Mouse (Mus musculus) 416B (cell line): Measurements from ENCODE around the gene Timp3.

Experiments used
- DNase-seq: peaks from one replicate; pipeline ENCODE4 v3.0.0; 2011; ENCODE audit warnings: low read depth

Gene Timp3

DNA sequence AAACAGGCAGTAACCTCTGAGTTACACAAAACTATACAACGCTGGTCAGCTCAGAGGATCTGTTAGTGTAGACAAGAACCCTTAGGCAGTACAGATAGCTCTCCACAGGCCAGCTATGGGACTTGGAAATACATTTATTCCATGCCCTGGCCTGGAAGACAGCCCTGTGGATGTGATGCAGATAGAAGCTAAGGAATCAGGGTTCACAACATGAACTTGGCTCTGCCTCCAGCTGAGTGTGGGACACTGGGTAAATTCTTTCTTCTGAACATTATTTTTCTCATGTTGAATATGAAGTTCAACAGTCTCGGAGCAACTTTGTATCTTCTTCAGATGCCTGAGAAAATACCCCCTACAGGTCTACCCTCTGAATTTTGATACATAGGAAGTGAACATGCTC lies 2.9 kb upstream of the Timp3 start:
- DNase-seq, result no peak

DNA sequence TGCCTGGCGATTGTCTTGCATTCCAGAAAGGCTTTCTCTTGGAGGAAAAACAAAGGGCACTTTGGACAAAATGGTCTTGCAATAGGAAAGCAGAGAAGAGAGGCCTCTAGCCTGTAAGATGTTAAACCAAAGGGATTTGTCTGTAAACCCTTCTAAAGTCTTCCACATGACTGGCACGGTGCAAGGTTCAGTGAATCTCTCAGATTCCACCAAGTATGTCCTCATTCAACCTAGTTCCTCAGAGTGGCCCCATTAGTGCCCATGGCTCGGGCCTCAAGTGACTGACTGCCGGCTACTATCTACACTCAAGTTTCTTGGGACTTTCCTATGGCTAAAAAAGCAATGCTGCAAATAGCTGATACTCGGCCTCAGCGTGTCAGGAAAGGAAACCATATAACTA lies 1.8 kb upstream of the Timp3 start:
- no peak for DNase-seq

GRCm38 (mm10) chr10:86299795-86300194 lies 377 bp upstream of the Timp3 start:
- DNase-seq, result no peak

DNA sequence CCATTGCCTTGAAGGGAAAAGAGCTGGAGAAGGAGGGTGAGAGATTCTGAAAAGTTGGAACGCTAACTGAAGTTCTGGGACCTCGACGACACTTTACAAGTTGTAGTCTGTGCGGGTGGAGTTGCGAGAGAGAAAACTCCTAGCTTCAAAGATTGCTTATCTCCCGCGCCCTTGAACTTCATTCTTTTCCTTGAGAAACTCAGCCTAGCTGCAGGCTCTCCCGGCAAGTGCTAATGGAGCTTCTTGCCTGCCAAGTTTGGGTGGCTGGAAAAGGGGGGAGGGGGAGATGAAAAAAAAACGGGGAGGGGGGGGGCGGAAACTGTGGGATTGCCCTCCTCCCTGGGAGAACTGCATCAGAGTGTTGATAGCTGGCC lies 932 bp downstream of the Timp3 start:
- DNase-seq, result no peak

GRCm38 (mm10) chr10:86301593-86302317 lies 1.6 kb downstream of the Timp3 start:
- no peak for DNase-seq

- no peak for DNase-seq
These were observed 2.1 kb downstream of the Timp3 start for GRCm38 (mm10) chr10:86302318-86302648.

GRCm38 (mm10) chr10:86302761-86303494 lies 2.8 kb downstream of the Timp3 start:
- peak; percentile 59 for DNase-seq

GRCm38 (mm10) chr10:86303495-86303876 lies 3.3 kb downstream of the Timp3 start:
- DNase-seq, result no peak

- no peak for DNase-seq
These were observed 4.4 kb downstream of the Timp3 start for GRCm38 (mm10) chr10:86304583-86304982.

DNA sequence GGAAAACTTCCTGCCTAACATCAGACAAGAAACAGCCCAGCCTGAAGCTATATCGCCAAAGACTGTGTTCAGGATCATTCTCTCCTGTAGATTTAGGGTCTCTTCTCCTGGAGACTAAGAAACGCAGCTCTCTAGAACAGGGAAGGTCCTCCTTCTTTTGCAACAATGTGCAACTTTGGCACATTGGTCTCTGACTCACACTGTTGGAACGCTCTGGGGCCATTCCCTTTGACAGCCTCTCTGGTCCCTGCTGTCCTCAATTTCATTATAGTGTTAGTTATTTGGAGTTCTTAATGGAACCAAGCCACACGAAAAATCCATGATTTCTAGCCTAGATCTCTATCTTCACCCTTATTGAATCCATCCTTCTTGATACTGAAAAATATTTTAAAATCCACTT lies 7.1 kb downstream of the Timp3 start:
- DNase-seq, result no peak

DNA sequence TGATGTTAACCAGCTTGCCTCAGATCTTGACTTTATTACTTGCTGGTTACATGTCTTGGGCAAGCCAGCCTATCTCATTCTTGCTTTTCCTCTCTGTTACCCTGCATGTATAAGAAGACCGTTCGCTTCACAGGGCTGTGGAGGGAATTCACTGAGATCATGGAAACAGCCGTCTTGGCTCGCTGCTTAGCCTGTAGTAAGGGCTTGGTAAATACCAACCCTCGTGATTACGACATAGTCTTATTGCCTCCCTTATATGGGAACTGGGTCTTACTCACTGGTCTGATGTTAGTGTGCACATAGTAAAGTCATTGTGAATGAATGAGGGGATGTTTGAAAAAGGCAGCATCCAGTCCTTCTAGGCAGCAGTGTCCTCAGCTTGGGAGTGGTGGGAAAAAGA lies 10.4 kb downstream of the Timp3 start:
- peak; percentile 53 for DNase-seq

- no peak for DNase-seq
These were observed 12.8 kb downstream of the Timp3 start for GRCm38 (mm10) chr10:86312976-86313375.

DNA sequence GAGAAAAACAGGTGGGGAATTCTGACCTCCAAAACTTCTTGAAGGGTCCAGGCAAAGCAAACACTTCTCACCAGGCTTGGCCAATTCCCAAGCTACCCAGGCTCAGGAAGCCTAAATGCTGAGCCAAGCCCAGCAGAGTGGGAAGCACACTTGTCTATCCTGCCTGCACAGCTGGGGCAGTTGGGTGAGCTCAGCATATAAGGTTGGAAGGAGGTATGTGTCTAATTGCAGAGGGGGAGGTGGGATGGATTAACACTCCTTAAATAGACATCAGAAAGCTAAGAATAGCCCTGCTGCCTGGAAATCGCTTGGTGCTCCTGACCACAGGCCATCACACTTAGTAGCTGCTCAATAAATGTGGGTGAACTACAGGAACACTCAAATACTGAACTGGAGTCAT lies 13.3 kb downstream of the Timp3 start:
- no peak for DNase-seq

DNA sequence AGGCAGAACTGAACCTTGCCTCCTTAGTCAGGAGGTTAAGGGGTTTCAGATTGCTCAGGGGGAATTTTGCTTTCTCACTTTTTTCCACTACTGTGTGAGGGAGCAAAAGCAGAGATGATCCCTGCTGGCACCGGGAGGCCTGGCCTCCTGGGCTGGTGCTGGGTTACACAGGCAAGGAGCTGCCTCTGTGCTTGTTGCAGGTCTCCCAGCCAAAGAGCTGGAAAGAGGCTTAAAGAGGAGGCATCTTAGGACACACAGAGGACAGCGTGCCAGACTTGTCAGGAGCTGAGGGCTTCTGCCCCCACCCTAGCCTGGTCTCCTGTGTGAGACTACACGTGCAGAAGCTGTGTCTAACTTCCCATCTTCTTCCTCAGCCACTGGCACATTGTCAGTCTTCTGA lies 15.3 kb downstream of the Timp3 start:
- no peak for DNase-seq

DNA sequence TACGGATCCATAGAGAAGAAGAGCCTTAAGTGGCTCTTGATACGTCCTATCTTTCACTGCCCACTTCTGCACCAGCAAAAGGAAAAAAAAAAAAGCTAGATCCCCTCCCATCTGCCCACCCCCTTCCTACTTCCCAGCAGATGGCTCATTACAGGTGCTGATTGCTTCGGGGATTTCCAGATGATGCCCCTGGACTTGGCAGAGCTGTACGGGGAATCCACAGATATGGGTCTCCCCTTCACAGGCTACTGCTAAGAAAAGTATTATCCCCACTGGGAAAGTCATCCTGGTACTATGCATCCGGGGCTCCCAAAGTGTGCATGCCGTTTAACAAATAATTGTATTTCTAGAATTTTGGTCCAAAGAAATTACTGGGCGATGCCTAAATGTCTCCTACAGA lies 17.5 kb downstream of the Timp3 start:
- DNase-seq, result no peak

DNA sequence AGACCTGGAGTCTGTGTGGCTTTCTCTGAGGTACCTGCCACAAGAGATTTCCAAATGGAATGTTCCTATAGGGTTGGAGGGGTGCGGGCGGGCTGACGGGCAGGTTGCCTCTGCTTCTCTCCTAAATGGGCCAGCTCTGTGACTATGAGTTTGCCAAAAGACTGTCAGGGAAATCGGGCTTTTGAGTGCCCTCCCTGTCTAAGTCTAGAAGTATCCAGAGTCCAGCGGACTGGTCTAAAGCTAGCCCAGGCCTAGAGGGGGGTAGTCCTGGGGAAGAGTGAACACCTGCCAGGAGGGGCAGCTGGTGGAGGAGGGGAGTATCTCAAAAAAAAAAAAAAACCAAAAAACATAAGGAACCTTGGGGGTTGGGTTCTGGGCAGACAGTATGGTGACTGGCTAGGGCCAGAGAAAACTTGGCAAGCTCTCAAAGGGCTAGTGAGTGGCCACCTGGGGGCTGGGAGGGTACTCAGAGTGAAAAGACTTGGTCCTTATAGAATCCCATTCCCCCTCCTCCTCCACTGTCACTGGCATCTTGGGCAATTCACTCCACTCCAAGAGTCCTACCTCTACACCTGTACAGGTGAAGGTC lies 18.5 kb downstream of the Timp3 start:
- no peak for DNase-seq

DNA sequence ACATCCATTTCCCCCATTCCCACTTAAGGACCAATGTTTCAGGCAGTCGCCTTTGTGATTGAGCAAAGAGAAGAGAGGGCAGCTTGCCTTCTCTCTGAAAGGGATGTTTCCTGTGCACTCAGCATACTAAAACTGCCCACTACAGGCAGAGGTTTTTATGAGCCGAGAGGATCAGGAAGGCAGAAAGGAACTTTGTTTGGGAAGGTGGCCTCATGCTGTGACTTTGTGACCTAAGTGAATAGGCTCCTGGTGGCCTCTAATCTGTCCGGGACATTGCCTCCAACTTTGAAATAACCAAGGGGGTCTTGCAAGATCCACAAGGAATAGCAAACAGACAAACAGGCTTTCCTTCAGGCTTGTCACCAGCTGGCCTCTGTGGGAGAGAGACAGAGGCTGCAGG lies 19.4 kb downstream of the Timp3 start:
- DNase-seq, result no peak

GRCm38 (mm10) chr10:86320204-86320603 lies 20.0 kb downstream of the Timp3 start:
- no peak for DNase-seq

- DNase-seq, result no peak
These were observed 21.0 kb downstream of the Timp3 start for GRCm38 (mm10) chr10:86321194-86321593.

DNA sequence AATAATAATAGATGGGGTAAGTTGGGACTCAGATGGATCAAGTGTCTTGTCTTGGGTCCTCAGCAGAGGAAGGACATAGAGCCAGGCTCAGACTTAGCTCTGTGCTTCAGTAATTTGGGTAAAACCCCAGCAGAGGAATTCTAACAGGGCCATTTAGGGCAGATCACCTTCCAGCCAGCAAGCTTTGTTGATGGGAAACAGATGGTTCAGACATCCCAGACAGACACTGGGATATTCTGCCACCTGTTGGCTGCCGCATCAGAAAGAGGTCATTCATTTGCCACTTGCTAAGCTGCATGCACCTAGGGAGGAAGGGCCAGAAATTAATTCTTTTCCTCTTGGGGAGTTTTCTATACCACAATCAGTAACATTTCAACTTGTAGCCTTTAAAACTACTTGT lies 21.8 kb downstream of the Timp3 start:
- DNase-seq, result no peak

DNA sequence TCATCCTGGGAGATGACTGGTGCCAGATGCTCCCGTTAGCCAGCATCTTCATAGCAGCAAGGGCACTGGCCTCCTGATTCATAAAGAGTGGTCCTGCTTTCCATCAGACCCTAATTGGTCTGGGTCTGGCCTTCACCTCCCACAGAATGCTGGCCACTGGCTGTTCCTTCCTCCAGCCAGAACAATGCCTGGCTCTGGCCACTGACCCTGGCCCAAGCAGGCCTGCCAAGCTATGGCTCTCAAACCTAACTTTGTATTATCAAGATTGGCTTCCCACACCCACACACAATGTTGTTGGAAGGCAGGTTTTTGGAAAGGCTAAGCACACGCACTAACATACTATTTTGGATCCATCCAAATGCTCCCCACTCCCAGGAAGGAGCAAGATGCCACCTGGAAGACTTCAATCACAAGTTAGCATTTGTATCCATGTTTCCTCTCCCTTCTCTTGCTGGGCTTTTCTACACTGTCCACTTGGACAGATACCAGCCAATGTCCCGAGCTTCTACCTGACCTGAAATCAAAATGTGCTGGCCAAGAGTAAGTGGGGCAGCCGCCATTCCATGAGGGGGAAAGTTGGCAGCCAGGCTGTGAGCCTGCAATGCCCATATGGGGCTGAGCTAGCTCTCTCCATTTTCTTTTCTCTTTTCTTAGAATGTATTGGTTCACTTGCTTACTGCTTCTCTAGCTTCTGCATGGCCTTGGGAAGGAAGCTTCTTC lies 23.3 kb downstream of the Timp3 start:
- no peak for DNase-seq

DNA sequence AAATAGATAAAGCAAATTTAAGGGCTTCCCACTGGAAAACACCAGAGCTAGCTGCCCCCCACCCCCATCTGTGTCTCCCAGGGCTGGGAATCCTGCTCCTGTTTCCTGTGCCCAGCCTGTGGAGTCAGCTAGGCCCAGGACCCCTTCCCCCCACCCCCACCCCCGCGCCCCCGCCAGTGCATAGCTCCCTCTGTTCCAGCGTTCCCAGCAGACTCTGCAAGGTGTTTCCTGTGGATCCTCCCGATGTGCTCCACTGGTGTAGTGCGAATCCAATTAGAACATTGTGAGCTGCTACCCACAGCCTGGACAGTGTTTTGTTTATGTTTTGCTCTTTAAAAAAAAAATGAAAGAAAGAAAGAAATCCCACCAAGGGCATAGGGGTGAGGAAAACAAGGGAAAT lies 25.1 kb downstream of the Timp3 start:
- DNase-seq, result no peak

- no peak for DNase-seq
These were observed 28.0 kb downstream of the Timp3 start for GRCm38 (mm10) chr10:86328143-86328542.
